Mouse (Mus musculus): ENCODE results near the gene Psmd8.

Psmd8 gene

DNA sequence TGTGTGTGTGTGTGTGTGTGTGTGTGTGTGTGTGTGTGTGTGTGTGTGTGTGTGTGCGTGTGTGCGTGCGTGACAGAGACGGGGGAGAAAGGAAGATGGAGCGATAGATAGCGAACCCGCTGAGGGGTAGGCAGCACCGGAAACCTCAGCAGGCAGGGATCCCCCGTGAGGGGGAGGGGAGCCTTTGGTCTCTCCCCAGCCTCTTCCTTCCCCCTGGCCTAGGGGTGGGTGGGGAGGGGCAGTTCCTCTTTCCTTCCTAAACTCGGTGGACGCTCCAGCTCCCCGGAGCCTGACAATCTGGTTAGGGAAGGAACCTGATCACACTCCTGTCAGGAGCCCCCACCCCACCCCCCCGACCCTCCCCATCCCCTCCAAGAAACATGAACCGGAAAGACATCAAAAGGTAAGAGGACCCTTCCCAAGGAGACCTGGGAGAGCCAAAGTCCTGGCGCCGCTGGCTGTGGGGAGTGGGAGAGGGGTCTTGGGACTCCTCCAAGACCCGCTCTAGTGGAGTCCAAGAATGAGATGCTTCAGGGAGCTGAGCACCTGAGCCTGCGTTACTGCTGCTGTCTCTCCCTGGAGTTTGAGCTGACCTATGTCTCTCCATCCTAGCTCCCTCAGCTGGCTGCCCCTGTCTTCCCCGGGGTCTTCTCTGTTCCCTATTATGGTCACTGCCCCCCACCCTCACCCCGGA, 45.7 kb downstream of the Psmd8 start, which contains the start of gene Rasgrp4:
Gene Rasgrp4 (plus strand): TSS at position 159 of the 694 bp plus-strand sequence.
- no peak for DNase-seq (ENCODE audit: low spot score)

DNA sequence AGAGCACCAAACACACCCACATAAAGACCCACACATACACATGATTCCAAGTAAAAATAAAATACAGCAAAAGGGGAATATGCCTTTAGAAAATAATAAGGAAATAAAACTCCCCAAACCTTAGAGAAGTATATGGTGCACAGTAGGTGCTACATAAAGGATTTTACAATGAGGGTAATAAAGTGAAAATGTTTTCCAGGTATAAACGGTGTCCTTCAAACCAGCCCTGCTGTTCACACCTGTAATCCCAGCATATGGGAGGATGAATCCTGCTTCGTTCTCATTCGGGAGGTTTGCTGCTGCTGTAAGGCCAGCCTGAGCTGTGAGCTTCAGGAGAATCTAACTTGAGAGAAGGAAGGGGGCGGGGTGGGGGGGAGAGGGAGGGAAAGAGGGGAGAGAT, 46.3 kb downstream of the Psmd8 start:
- no peak for DNase-seq (ENCODE audit: low spot score)

DNA sequence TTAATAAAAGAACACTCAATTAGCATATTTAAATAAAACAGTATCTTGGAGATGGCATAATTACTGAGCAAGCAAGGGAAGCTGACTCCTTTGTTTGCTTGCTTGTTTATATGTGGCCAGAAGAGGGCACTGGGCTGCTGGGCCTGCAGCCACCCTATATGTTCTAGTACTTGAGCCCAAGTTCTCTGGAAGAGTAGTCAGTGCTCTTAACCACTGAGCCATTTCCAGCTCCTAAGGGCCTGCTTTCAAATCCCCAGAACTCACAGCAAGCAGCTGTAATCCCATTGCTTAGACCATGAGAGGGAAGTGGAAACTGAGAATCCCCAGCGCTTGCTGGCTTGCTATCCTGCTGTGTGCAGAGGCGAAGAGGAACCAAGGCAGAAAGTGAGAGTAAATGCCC, 51.8 kb downstream of the Psmd8 start:
- DNase-seq (ENCODE audit: low spot score), result no peak

DNA sequence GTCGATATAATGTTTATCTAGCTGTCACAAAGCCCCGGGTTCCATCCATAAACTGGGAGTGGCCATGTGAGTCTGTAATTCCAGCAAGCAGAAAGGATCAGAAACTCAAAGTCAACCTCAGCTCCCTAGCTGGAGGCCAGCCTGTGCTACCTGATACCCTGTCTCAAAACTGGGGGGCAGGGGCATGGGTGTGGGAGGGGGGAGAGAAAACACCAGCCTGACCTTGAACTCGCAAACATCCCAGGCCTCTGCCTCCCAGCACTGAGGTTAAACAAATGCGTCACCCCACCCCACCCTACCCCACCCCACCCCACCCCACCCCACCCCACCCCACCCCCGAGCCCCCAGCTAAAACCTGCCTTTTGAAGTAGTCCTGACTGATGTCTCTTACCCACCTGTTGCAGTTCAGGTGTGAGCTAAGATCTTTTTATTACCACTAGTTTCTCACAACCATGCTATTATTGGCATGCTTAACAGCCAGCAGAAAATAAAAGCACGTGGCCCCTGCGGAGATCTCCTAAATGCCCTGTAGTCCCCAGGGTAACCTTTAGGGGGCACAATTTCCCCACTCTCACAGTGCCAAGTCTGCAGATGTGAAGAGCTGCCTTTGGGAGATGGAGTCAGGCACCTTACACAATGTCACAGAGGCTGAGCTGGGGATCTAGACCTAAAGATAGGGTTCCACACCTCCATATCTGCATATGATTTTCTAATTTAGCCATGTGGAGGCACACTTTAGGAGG, 54.2 kb downstream of the Psmd8 start:
- peak; percentile 65 for DNase-seq (ENCODE audit: low spot score)

DNA sequence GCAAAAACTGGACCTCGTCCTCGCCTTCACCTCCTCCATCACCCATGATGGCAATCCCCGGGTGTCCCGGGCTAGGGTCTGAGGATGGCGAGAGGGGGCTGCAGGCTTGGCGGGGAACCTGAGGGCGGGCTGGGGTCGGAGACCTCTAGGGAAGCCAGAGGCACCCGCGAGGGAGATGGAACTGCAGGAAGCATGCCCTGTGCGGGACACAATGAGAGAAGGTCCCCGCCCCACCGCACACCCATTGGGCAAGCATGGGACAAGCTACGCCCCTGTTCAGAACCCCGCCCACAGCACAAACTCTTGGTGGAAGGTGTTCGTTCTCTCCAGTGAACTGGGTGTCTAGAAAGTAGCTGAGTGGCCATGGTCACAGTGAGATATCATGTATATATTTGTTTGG, 55.5 kb downstream of the Psmd8 start, which contains the start of gene Ryr1:
Gene Ryr1 (minus strand): TSS at position 210 of the 400 bp plus-strand sequence.
- DNase-seq (ENCODE audit: low spot score), result peak; percentile 62

Measured in c-Kit-positive CD71-positive TER-119-positive erythroid progenitor cells, embryonic 14.5 days (primary cell).